Mouse (Mus musculus) small intestine, adult 10 weeks (tissue): ENCODE results near the gene Otulinl. TPM values are rescaled to one million over a fixed set of nuclear protein-coding genes. Genes with fewer than 3 reads are reported as not detected.

Experiments
- polyA plus RNA-seq: library from polyadenylated mRNA; stranded (reverse); fragments of 350-450 nt; fragmentation: Illumina TruSeq; extraction: RNeasy Lipid Tissue Mini Kit (QIAGEN cat#74804); gene quantifications from one replicate; pipeline ENCODE4 v1.2.3, GENCODE M21; 2014; ENCODE audit warnings: low replicate concordance

The Otulinl gene
- polyA plus RNA-seq, result 17.6 TPM

DNA sequence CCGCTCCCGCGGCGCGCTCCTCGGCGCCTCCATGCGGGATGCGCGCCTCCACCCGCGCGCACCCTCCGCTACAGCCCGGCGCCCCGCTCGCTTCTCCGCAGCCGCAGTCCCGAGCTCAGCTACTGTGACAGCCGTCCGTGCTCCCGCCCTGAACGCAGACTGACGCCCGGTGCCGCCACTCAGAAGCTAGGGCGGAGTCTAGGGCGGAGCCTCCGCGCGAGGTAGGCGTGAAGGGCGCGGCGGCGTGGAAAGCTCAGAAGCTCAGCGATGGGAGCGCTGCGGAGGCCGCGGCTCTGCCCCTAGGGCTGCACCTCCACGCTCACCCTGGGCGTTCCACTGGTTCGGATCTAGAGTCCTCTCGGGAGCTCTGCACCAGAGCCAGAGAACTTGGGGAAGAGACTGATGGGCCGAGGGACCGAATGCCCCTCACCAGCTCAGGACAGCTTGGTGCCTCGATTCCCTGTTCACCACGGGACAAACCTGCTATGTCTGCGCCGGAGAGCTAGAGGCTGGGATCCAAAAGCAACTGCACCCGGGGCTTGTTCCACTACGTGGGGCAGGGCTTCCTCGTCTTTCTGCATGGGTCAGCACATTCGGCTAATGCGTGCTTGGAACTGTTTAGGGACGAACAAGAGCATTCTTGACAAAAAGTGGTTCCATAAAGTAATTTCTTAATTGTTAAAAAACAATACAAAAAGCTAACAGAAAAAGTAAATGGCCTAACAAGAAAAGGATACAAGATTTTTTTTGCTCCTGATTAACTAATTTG lies at the start of gene Otulinl:
Otulinl (minus strand) TSS at position 161 of the 769 bp plus-strand sequence.

DNA sequence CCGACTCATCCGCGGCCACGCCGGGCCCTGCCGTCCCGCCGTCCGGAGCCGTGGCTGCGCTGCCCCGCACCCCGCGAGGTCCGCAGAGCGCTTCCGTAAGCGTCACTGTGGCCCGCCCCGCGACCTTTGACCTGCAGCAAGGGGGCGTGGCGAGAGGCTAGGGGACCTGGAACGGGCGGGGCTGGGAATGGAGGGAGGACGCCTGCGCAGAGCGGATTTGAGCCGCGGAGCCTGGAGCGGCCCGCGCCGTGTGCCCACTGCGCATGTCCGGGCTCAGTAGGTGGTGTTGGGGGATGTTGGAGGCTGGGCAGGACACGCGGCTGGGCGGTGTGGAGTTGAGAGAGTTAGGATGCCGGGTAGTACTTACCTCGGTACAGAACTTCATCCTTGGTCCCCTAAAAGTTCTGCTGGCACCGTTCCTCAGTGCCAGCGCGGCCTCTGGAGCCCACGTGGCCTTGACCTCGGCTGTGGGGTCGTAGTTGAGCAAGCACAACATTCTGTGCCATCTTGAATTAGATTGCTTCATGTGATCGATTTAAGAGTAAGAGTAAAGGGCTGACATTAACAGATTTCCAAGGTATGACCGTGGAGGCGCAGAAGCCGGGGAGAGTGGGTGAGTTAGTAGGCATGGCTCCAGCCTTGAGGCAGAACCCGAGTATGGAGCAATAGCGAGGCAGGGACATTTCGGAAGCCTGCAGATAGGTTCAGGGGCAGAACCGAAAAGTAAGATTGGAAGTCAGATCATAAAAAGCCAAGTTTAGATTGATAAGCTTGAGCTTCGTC lies 50.6 kb downstream of the Otulinl start, which contains the start of gene Otulin:
Otulin (minus strand) TSS at position 93 of the 783 bp plus-strand sequence.

Other genes with a start within 250 kb of the Otulinl start
- 87.4 TPM for gene Ank, start 214.9 kb downstream of the Otulinl start, polyA plus RNA-seq
- gene Otulin, start 50.9 kb downstream of the Otulinl start, polyA plus RNA-seq, result 11.1 TPM